Mouse (Mus musculus) ES-Bruce4 (cell line): Measurements from ENCODE around the gene Gm5089.

Experiments
- CTCF ChIP-seq: IDR thresholded peaks from one replicate; pipeline ENCODE4 v1.8.1; 2011; ENCODE audit warnings: low read depth, low read length
- EP300 ChIP-seq: IDR thresholded peaks from 2 replicates; pipeline ENCODE4 v1.6.1; 2011; ENCODE audit warnings: low read depth, low read length; ENCODE audit not compliant: insufficient read depth
- POLR2A ChIP-seq: IDR thresholded peaks from one replicate; pipeline ENCODE4 v1.8.1; 2011; ENCODE audit warnings: low read length; ENCODE audit not compliant: insufficient read depth

GRCm38 (mm10) chr14:122477261-122477671, 26.4 kb upstream of the Gm5089 start:
- no peak for TF ChIP-seq POLR2A
- no peak for TF ChIP-seq EP300
- no peak for TF ChIP-seq CTCF
